Mouse (Mus musculus) midbrain, embryonic 16.5 days (tissue): ENCODE results near the gene Gm10643. TPM values are rescaled to one million over a fixed set of nuclear protein-coding genes. Genes with fewer than 3 reads are reported as not detected.

Experiments used
- ATAC-seq: fragments of 200-750 bp; cut with Nextera tagmentation; 2 replicates; pipeline ENCODE4 v1.8.0; 2017; ENCODE audit warnings: moderate TSS enrichment
- H3K27ac ChIP-seq: fragments of 300-500 bp; sonication (generic); 2 replicates; pipeline ENCODE4 v1.5.1; 2014; ENCODE audit warnings: mild to moderate bottlenecking, low read length, mixed read lengths
- H3K27me3 ChIP-seq: fragments of 300-500 bp; sonication (generic); 2 replicates; pipeline ENCODE4 v1.6.1; 2014; ENCODE audit warnings: low read depth, low read length, mixed read lengths; ENCODE audit not compliant: control insufficient read depth, insufficient read depth
- H3K36me3 ChIP-seq: fragments of 300-500 bp; sonication (generic); 2 replicates; pipeline ENCODE4 v1.6.1; 2014; ENCODE audit warnings: mild to moderate bottlenecking, low read length, moderate library complexity, mixed read lengths; ENCODE audit not compliant: control insufficient read depth, insufficient read depth
- H3K4me1 ChIP-seq: fragments of 300-500 bp; sonication (generic); 2 replicates; pipeline ENCODE4 v1.6.1; 2014; ENCODE audit warnings: mild to moderate bottlenecking, low read length, mixed read lengths; ENCODE audit not compliant: control insufficient read depth, insufficient read depth
- H3K4me2 ChIP-seq: fragments of 300-500 bp; sonication (generic); 2 replicates; pipeline ENCODE4 v1.6.1; 2014; ENCODE audit warnings: mild to moderate bottlenecking, low read length, mixed read lengths
- H3K4me3 ChIP-seq: fragments of 300-500 bp; sonication (generic); 2 replicates; pipeline ENCODE4 v1.5.1; 2014; ENCODE audit warnings: low read depth, mild to moderate bottlenecking, low read length, moderate library complexity, mixed read lengths
- H3K9ac ChIP-seq: fragments of 300-500 bp; sonication (generic); 2 replicates; pipeline ENCODE4 v1.6.1; 2014; ENCODE audit warnings: low read depth, low read length, mixed read lengths
- H3K9me3 ChIP-seq: fragments of 300-500 bp; sonication (generic); replicated peaks from 2 replicates; pipeline ENCODE4 v1.6.1; 2014; ENCODE audit warnings: mild to moderate bottlenecking, low read length, mixed read lengths; ENCODE audit not compliant: control insufficient read depth, poor library complexity, severe bottlenecking
- WGBS: fragments of 180-500 bp; shearing (Covaris S2); extraction: QIAGEN DNeasy Blood & Tissue Kit; methylation state at CpG from one replicate; pipeline ENCODE4 v1.1.7; 2014; 5-methylcytosine and 5-hydroxymethylcytosine counted together
- polyA plus RNA-seq: library from polyadenylated mRNA; unstranded; fragments of >200 nt; fragmentation: Nextera tagmentation; extraction: Ambion mirVana; gene quantifications from 2 replicates; pipeline ENCODE4 v1.2.1, GENCODE M21; 2015

The Gm10643 gene
- polyA plus RNA-seq, 1 experiment from 2014 or later, result 1.5 TPM

DNA sequence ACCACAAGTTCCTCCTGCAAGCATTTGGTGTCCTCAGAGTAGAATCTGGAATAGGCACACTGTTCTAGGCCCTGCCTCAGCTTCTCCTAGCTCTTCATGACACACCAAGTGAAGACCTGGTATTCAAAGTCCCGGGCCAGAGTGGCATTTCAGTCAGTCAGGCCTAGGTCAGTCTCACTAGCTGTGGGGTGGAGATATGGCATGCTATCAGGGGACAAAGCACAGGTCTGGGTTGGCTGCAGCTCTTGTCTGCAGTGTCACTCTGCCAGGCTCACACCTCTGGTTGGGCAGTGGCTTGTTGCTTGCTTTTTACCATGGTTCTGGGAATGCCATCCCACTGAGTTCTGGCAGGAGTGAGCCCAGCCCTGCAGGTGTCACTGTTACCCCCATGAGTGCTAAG is 11.5 kb upstream of the Gm10643 start:
- H3K27ac ChIP-seq, result no peak overlapping the region
- H3K36me3 ChIP-seq, result peaks cover 31% of the 10 kb centered on the region
- WGBS, result 75% methylated on average over 1 of the region's 1 CpGs
- no peak overlapping the region for H3K4me2 ChIP-seq
- ATAC-seq, result no peak
- H3K4me1 ChIP-seq, result peaks cover 21% of the 10 kb centered on the region
- no peaks in the 10 kb centered on the region for H3K9me3 ChIP-seq
- H3K9ac ChIP-seq, result no peak overlapping the region
- no peaks in the 10 kb centered on the region for H3K27me3 ChIP-seq
- no peak overlapping the region for H3K4me3 ChIP-seq

DNA sequence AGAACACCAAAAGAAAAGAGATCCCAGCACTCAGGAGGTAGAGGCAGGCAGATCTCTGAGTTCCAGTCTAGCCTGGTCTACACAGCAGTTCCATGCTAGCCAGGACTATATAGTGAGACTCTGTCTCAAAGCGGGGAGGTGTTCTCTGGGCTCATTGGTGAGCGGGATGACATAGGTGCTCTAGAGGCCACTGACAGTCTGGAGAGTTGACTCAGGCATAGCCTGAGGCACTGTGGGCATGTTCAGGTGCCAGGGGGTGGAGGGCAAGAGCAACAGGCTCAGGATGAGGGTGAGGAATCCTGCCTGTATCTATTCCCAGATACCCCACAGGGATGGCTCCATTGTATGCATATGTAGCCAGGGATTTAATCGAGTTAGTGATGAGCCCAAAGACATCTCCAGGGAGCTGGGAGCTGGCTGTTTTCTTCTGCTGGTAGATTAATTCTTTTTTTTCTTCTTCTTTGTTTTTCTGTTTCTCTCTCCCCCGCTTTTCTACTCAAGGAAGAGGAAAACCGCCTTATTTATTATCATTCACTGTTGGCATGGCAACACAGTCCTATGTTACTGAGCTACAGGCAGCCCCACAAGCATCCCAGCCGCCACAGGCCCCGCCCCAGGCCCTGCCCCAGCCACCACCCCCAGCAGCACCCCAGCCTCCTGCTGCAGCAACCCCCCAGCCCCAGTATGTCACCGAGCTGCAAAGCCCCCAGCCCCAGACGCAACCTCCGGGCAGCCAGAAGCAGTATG is 8.5 kb upstream of the Gm10643 start:
- peak; percentile 26; the same call in 1 of the 2 replicates for ATAC-seq
- Histone ChIP-seq H3K9ac (peak overlapping the region; percentile 48), H3K36me3 (peaks cover 9% of the 10 kb centered on the region), H3K4me2 (peak overlapping the region; percentile 28), H3K27me3 (no peaks in the 10 kb centered on the region), H3K9me3 (no peaks in the 10 kb centered on the region), H3K4me1 (peaks cover 42% of the 10 kb centered on the region), H3K4me3 (no peak overlapping the region), H3K27ac (peak overlapping the region; percentile 80)
- WGBS, result 31% methylated on average over 10 of the region's 10 CpGs

DNA sequence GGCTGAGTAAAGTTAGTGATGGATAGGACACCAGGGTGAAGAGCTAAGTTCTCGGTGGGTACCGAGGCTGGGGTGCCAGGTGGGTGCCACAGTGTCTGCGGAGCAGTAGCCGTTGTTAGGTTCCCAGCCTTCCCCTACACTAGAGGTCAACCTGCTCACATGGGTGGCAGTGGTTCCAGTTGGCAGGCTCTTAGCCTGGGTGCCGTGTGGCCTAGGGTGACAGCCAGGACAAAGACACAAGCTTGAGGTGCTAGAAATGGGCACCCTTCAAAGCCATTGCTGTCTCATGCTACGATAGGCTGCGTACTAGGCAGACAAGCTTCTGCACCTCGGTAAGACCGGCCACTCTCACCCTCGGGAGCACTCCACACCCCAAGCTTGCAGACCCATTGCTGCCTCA is 7.4 kb upstream of the Gm10643 start:
- peak overlapping the region; percentile 80 for H3K27ac ChIP-seq
- H3K4me2 ChIP-seq, result no peak overlapping the region
- H3K27me3 ChIP-seq, result no peaks in the 10 kb centered on the region
- H3K4me3 ChIP-seq, result no peak overlapping the region
- 87% methylated on average over 10 of the region's 10 CpGs for WGBS
- H3K36me3 ChIP-seq, result peaks cover 9% of the 10 kb centered on the region
- ATAC-seq, result no peak
- H3K9me3 ChIP-seq, result no peaks in the 10 kb centered on the region
- H3K9ac ChIP-seq, result no peak overlapping the region
- H3K4me1 ChIP-seq, result peaks cover 51% of the 10 kb centered on the region

DNA sequence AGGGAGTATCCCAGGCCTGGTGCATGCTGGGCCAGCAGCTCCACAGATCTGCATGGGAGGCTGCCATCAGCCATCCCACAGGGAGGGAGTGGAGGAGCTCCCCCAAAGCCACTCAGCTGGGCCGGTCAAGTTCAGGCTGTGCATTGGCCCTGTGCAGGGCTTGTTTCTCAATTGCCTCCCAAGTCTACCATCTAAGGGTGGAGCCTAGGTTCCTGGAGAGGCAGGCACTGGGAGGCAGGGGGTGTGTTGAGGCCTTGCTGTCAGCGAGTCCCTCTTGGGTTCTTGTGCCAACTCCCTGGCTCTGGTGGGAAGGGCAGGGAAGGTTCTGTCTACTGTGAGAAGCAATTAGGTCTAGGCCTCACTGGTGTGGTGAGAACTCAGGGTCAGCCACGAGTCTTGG is 7.0 kb upstream of the Gm10643 start:
- peaks cover 5% of the 10 kb centered on the region for H3K36me3 ChIP-seq
- no peak for ATAC-seq
- H3K4me1 ChIP-seq, result peaks cover 51% of the 10 kb centered on the region
- H3K4me2 ChIP-seq, result no peak overlapping the region
- no peak overlapping the region for H3K4me3 ChIP-seq
- no peaks in the 10 kb centered on the region for H3K27me3 ChIP-seq
- H3K9ac ChIP-seq, result no peak overlapping the region
- no peak overlapping the region for H3K27ac ChIP-seq
- 80% methylated on average over 3 of the region's 3 CpGs for WGBS
- H3K9me3 ChIP-seq, result no peaks in the 10 kb centered on the region

DNA sequence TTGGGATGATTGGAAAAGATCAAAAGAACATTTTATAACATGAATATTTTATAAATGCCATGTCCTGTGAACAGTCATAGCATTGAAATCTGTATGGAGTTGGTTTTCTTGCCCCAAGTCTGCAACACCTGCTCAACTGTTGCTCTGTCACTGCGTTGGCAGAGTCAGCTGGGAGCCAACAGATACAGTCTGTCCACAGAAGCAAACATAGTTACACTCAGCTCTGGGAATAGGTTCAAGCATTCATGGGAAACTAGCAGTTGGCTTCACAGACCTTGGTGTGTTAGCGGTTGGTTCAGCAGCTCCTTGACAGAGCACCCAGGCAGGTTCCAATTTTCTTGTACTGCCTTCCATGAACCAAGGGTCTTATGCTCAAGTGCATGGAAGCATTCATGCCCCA is 5.7 kb upstream of the Gm10643 start:
- Histone ChIP-seq H3K27me3 (no peaks in the 10 kb centered on the region), H3K36me3 (peaks cover 4% of the 10 kb centered on the region; the same call in 1 of the 2 replicates), H3K9me3 (no peaks in the 10 kb centered on the region), H3K9ac (no peak overlapping the region), H3K27ac (no peak overlapping the region), H3K4me1 (peaks cover 51% of the 10 kb centered on the region), H3K4me2 (no peak overlapping the region), H3K4me3 (no peak overlapping the region)
- WGBS, result 80% methylated on average over 2 of the region's 2 CpGs
- no peak for ATAC-seq

DNA sequence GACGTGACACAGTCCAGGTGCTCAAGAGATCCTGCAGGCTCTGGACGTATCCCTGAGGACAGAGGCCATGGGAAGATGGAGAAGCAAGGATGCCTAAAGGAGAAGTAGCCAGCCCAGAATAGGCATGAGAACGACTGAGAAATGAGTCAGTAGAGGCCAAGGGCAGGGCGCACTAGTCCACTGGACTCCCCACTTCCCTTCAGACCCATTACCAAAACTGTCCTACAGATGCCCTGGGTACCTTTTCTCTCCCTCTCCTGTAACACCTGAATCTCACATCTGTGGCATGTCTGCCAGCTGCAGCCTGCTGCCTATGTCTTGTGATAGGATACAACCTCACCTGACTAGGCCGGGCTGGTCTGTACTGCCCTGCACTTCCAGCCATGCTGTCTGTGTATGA is 5.3 kb upstream of the Gm10643 start:
- H3K4me2 ChIP-seq, result no peak overlapping the region
- no peak for ATAC-seq

DNA sequence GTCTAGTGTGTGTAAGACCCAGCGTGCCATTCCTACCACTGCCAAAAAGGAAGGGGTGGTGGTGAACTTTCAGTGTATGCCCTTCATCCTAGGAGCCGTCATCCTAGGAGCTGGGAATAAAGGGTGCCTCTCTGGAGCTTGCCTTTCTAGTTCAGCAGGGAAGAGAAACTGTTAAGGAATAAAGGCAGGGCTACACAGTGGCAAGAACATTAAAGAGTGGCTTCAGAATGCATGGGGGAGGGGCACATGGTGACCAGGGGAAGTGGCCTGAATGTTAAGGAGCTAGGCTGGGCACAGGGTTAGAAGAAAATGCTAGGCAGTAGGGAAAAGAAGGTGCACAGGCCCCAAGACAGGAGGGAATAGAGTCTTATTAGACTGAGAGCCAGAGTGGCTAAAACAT is 4.8 kb upstream of the Gm10643 start:
- Histone ChIP-seq H3K36me3 (no peaks in the 10 kb centered on the region), H3K9ac (peak overlapping the region; percentile 1; the same call in 1 of the 2 replicates), H3K4me2 (peak overlapping the region; percentile 12; the same call in 1 of the 2 replicates), H3K27ac (peak overlapping the region; percentile 50), H3K4me3 (no peak overlapping the region), H3K4me1 (peaks cover 53% of the 10 kb centered on the region), H3K9me3 (no peaks in the 10 kb centered on the region), H3K27me3 (no peaks in the 10 kb centered on the region)
- ATAC-seq, result no peak
- 46% methylated on average over 2 of the region's 2 CpGs for WGBS

More for the DNA sequence above, 5.3 kb upstream of the Gm10643 start:
- Histone ChIP-seq H3K9ac (peak overlapping the region; percentile 1; the same call in 1 of the 2 replicates), H3K27me3 (no peaks in the 10 kb centered on the region), H3K4me1 (peaks cover 53% of the 10 kb centered on the region), H3K4me3 (no peak overlapping the region), H3K9me3 (no peaks in the 10 kb centered on the region), H3K36me3 (peaks cover 3% of the 10 kb centered on the region; the same call in 1 of the 2 replicates), H3K27ac (no peak overlapping the region)
- WGBS, result 84% methylated on average over 5 of the region's 5 CpGs

DNA sequence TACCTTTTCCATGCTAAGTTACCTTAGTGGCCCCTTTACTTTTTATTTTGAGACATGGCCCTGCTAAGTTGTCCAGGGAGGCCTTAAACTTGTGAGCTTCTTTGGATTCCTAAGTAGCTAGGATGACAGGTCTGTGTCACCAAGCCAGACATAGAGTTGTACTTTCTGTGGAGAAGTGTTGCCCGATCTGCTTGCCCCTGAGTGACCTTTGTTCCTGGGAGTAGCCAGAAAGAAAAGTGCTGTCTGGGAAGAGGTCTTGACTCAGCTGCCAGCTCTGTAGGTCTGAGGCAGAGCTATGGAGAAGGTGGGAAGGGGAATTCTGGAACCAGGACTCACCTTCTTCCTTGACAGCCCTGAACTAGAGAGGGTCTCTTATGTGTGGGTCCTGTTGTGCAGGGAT is 4.2 kb upstream of the Gm10643 start:
- Histone ChIP-seq H3K4me1 (peaks cover 53% of the 10 kb centered on the region), H3K27me3 (no peaks in the 10 kb centered on the region), H3K9me3 (no peaks in the 10 kb centered on the region), H3K9ac (no peak overlapping the region), H3K4me2 (peak overlapping the region; percentile 12; the same call in 1 of the 2 replicates), H3K27ac (peak overlapping the region; percentile 50), H3K36me3 (no peaks in the 10 kb centered on the region), H3K4me3 (no peak overlapping the region)
- WGBS, result 52% methylated on average over 1 of the region's 1 CpGs
- ATAC-seq, result no peak

DNA sequence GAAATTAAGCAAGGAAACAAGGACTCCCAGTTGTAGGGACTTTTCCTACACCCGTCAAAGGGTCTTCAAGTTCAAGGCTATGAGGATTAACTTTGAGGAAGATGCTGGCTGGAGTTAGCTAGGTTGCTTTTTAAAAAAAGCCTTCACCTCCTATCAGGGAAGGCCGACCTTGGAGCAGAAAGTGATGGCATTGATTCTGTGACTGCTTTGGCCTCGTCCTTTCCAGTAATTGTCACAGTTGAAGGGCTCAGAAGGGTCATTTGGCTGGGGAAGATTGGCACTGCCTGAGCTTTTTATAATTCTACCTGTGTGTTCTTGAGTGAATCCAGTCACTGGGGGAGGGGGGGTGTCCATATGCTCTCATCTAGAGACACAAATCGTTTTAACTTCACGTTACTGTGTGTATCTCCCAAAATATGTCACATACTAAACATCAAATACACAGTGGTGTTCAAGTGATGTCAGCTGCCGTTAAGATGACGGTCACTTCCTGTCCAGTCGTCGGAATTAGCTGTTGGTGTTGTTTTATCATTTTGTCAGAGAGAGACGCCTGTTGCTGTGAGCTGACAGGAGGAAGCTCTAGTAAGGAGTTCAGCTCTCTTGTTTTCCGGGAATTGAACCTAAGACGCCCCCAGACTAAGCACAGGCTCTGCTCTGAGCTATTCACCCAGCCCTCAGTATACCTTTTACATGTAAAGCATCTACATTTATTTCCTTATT is 3.5 kb upstream of the Gm10643 start:
- Histone ChIP-seq H3K9me3 (no peaks in the 10 kb centered on the region), H3K4me3 (no peak overlapping the region), H3K27me3 (no peaks in the 10 kb centered on the region), H3K27ac (no peak overlapping the region), H3K36me3 (no peaks in the 10 kb centered on the region), H3K9ac (no peak overlapping the region), H3K4me2 (peak overlapping the region; percentile 63), H3K4me1 (peaks cover 47% of the 10 kb centered on the region)
- 77% methylated on average over 12 of the region's 12 CpGs for WGBS
- ATAC-seq, result no peak
